Mouse (Mus musculus) lung, postnatal 0 days (tissue): ENCODE data around the gene Gtf2b.

Experiments
- CTCF ChIP-seq: IDR thresholded peaks from 2 replicates; pipeline ENCODE4 v1.5.1; 2016; ENCODE audit warnings: antibody characterized with exemption, mild to moderate bottlenecking
- EP300 ChIP-seq: IDR thresholded peaks from 2 replicates; pipeline ENCODE4 v1.6.1; 2016; ENCODE audit warnings: antibody characterized with exemption, mild to moderate bottlenecking, control low read depth

DNA sequence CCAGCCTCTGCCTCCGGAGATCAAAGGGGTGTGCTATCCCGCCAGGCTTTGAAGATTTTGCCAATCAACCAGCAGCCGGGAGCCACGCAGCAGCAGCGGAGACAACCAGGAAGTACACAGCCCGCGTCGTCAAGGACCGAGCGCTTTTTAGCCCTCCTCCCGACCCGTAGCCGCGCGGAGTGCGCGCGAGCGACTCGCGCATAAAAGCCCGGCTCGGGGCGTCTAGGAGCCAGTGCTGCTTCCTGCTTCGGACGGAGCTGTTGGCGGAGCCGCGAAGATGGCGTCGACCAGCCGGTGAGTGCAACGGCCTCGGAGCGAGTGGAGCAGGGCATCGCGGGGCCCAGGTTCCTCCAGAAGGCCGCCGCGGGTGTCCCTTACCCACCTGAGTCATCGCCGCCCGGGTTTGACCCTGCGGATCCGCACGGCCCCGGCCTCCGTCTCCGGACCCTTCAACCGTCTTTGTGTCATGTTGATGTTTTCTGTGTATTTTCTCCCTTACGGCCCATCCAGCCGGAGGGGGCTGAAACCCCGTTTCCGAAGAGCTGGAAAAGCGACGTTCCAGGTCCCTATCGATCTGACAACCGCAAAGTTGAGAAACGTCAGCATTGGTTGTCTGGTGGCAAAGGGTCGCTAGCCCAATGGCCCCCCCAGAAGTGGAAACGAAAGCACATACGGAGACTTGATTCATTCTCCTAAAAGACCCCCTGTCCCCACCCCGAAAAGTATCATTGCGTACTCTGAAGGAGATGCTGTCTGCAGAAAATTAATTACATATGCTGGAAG is at the start of gene Gtf2b:
- TF ChIP-seq EP300 (peak; percentile 58; the same call in 1 of the 2 replicates), CTCF (no peak)
